Mouse (Mus musculus) liver, adult 2 months (tissue): ENCODE data around the gene Olfr943. TPM values are rescaled to one million over a fixed set of nuclear protein-coding genes. Genes with fewer than 3 reads are reported as not detected.

Source experiments
- DNase-seq: peaks from one replicate; pipeline ENCODE4 v3.0.0-alpha.2; 2011; ENCODE audit warnings: low read depth, low spot score; ENCODE audit errors: extremely low read depth
- H3K27ac ChIP-seq: fragments of 200-500 bp; replicated peaks from 2 replicates; pipeline ENCODE4 v1.5.1; 2012; ENCODE audit warnings: low read depth, mild to moderate bottlenecking, control low read depth, inconsistent platforms, low read length; ENCODE audit not compliant: insufficient read depth
- H3K27me3 ChIP-seq: fragments of 200-500 bp; 2 replicates; pipeline ENCODE4 v1.6.1; 2012; ENCODE audit warnings: mild to moderate bottlenecking, moderate library complexity, low read length, inconsistent platforms; ENCODE audit not compliant: control insufficient read depth, insufficient read depth
- H3K36me3 ChIP-seq: fragments of 200-500 bp; 2 replicates; pipeline ENCODE4 v1.6.1; 2012; ENCODE audit warnings: low read length, inconsistent platforms; ENCODE audit not compliant: control insufficient read depth, insufficient read depth
- H3K4me1 ChIP-seq: fragments of 200-500 bp; 2 replicates; pipeline ENCODE4 v1.6.1; 2011; ENCODE audit warnings: low read length; ENCODE audit not compliant: control insufficient read depth, insufficient read depth
- H3K4me3 ChIP-seq: fragments of 200-500 bp; 2 replicates; pipeline ENCODE4 v1.5.1; 2011; ENCODE audit warnings: low read depth, mild to moderate bottlenecking, control low read depth, low read length, moderate library complexity; ENCODE audit not compliant: insufficient read depth
- H3K79me2 ChIP-seq: fragments of 200-500 bp; 2 replicates; pipeline ENCODE4 v1.6.1; 2012; ENCODE audit warnings: inconsistent platforms, mild to moderate bottlenecking, low read length, moderate library complexity; ENCODE audit not compliant: control insufficient read depth, insufficient read depth
- H3K9ac ChIP-seq: fragments of 200-500 bp; 2 replicates; pipeline ENCODE4 v1.6.1; 2012; ENCODE audit warnings: low read depth, mild to moderate bottlenecking, control low read depth, inconsistent platforms, low read length
- CTCF ChIP-seq: fragments of 200-500 bp; IDR thresholded peaks from 2 replicates; pipeline ENCODE4 v1.5.1; 2011; ENCODE audit warnings: low read depth, low read length, control low read depth
- POLR2A ChIP-seq: fragments of 200-500 bp; IDR thresholded peaks from 2 replicates; pipeline ENCODE4 v1.6.1; 2011; ENCODE audit warnings: low read length, control low read depth; ENCODE audit not compliant: insufficient read depth; ENCODE audit errors: extremely low read depth
- WGBS: fragments of 180-500 bp; shearing (Covaris S2); methylation state at CpG from one replicate; pipeline ENCODE4 v1.1.7; 2018; 5-methylcytosine and 5-hydroxymethylcytosine counted together
- polyA plus RNA-seq: library from polyadenylated mRNA; depleted of rRNA; stranded (reverse); fragments of >200 nt; gene quantifications from 2 replicates; pipeline ENCODE4 v1.2.3, GENCODE M21; 2012; rRNA removed
- total RNA-seq: library from RNA; depleted of rRNA; stranded (reverse); fragments of >200 nt; gene quantifications from 2 replicates; pipeline ENCODE4 v1.2.3, GENCODE M21; 2014; rRNA removed

Gene Olfr943
- total RNA-seq, result not detected in 2 replicates
- polyA plus RNA-seq, result not detected in 2 replicates

- no peak for DNase-seq
- H3K27me3 ChIP-seq, result no peaks in the 10 kb centered on the region
- H3K79me2 ChIP-seq, result no peaks in the 10 kb centered on the region
- H3K27ac ChIP-seq, result no peak within 1 kb of the TSS
- 91% methylated on average over 5 of the region's 5 CpGs for WGBS
- no peaks in the 10 kb centered on the region for H3K36me3 ChIP-seq
- no peaks in the 10 kb centered on the region for H3K4me1 ChIP-seq
- no peak within 1 kb of the TSS for H3K4me3 ChIP-seq
- no peak for TF ChIP-seq CTCF
- TF ChIP-seq POLR2A, result no peak
- no peak within 1 kb of the TSS for H3K9ac ChIP-seq
These were observed at the start of gene Olfr943 for GRCm38 (mm10) chr9:39166004-39166403. Olfr943 (plus strand) TSS chr9:39166304.

GRCm38 (mm10) chr9:39127326-39127725 lies 38.8 kb upstream of the Olfr943 start:
- H3K27me3 ChIP-seq, result no peaks in the 10 kb centered on the region
- 66% methylated on average over 1 of the region's 1 CpGs for WGBS

GRCm38 (mm10) chr9:39127831-39128230 lies 38.3 kb upstream of the Olfr943 start, which contains the start of gene Olfr27:
Olfr27 (plus strand) TSS chr9:39128131.
- Histone ChIP-seq H3K9ac (no peak within 1 kb of the TSS), H3K4me1 (no peaks in the 10 kb centered on the region), H3K27ac (no peak within 1 kb of the TSS), H3K79me2 (no peaks in the 10 kb centered on the region), H3K36me3 (no peaks in the 10 kb centered on the region), H3K4me3 (no peak within 1 kb of the TSS), H3K27me3 (no peaks in the 10 kb centered on the region)
- TF ChIP-seq CTCF (no peak), POLR2A (no peak)
- no peak for DNase-seq

More at GRCm38 (mm10) chr9:39127326-39127725, 38.8 kb upstream of the Olfr943 start:
- Histone ChIP-seq H3K9ac (no peak overlapping the region), H3K4me3 (no peak overlapping the region), H3K4me1 (no peaks in the 10 kb centered on the region), H3K27ac (no peak overlapping the region), H3K79me2 (no peaks in the 10 kb centered on the region), H3K36me3 (no peaks in the 10 kb centered on the region)
- no peak for DNase-seq
- TF ChIP-seq CTCF (no peak), POLR2A (no peak)

GRCm38 (mm10) chr9:39152401-39152800 lies 13.7 kb upstream of the Olfr943 start:
- TF ChIP-seq CTCF (no peak), POLR2A (no peak)
- no peaks in the 10 kb centered on the region for H3K4me1 ChIP-seq
- H3K4me3 ChIP-seq, result no peak overlapping the region
- no peaks in the 10 kb centered on the region for H3K36me3 ChIP-seq
- WGBS, result 44% methylated on average over 1 of the region's 1 CpGs
- no peak overlapping the region for H3K9ac ChIP-seq
- H3K79me2 ChIP-seq, result no peaks in the 10 kb centered on the region
- no peaks in the 10 kb centered on the region for H3K27me3 ChIP-seq
- no peak overlapping the region for H3K27ac ChIP-seq
- DNase-seq, result no peak

- no peaks in the 10 kb centered on the region for H3K27me3 ChIP-seq
- DNase-seq, result no peak
- no peak within 1 kb of the TSS for H3K9ac ChIP-seq
- H3K4me3 ChIP-seq, result no peak within 1 kb of the TSS
- H3K27ac ChIP-seq, result no peak within 1 kb of the TSS
- H3K79me2 ChIP-seq, result no peaks in the 10 kb centered on the region
- TF ChIP-seq CTCF, result no peak
- no peak for TF ChIP-seq POLR2A
- H3K4me1 ChIP-seq, result no peaks in the 10 kb centered on the region
- no peaks in the 10 kb centered on the region for H3K36me3 ChIP-seq
These were observed 35.5 kb downstream of the Olfr943 start, which contains the start of gene Olfr944 for GRCm38 (mm10) chr9:39201620-39202019. Olfr944 (plus strand) TSS chr9:39201920.

Other genes starting within 250 kb of the Olfr943 start
- not detected in 2 replicates for gene Olfr930, start 236.5 kb upstream of the Olfr943 start, total RNA-seq
- not detected in 2 replicates for gene Olfr930, start 236.5 kb upstream of the Olfr943 start, polyA plus RNA-seq
- not detected in 2 replicates for gene Olfr933, start 194.0 kb upstream of the Olfr943 start, total RNA-seq
- gene Olfr933, start 194.0 kb upstream of the Olfr943 start, polyA plus RNA-seq, result not detected in 2 replicates
- not detected in 2 replicates for gene Olfr934, start 178.0 kb upstream of the Olfr943 start, total RNA-seq
- not detected in 2 replicates for gene Olfr934, start 178.0 kb upstream of the Olfr943 start, polyA plus RNA-seq
- gene Olfr935, start 166.6 kb upstream of the Olfr943 start, total RNA-seq, result not detected in 2 replicates
- not detected in 2 replicates for gene Olfr935, start 166.6 kb upstream of the Olfr943 start, polyA plus RNA-seq
- gene Olfr146, start 142.9 kb upstream of the Olfr943 start, total RNA-seq, result not detected in 2 replicates
- gene Olfr146, start 142.9 kb upstream of the Olfr943 start, polyA plus RNA-seq, result not detected in 2 replicates
- gene Olfr937, start 101.4 kb upstream of the Olfr943 start, total RNA-seq, result not detected in 2 replicates
- gene Olfr937, start 101.4 kb upstream of the Olfr943 start, polyA plus RNA-seq, result not detected in 2 replicates
- gene Olfr938, start 87.4 kb upstream of the Olfr943 start, total RNA-seq, result not detected in 2 replicates
- gene Olfr938, start 87.4 kb upstream of the Olfr943 start, polyA plus RNA-seq, result not detected in 2 replicates
- not detected in 2 replicates for gene Olfr27, start 38.2 kb upstream of the Olfr943 start, total RNA-seq
- gene Olfr27, start 38.2 kb upstream of the Olfr943 start, polyA plus RNA-seq, result not detected in 2 replicates
- gene Olfr944, start 35.6 kb downstream of the Olfr943 start, total RNA-seq, result not detected in 2 replicates
- gene Olfr944, start 35.6 kb downstream of the Olfr943 start, polyA plus RNA-seq, result not detected in 2 replicates
- gene Olfr1537, start 83.7 kb downstream of the Olfr943 start, total RNA-seq, result not detected in 2 replicates
- gene Olfr1537, start 83.7 kb downstream of the Olfr943 start, polyA plus RNA-seq, result not detected in 2 replicates
- gene Olfr945, start 110.5 kb downstream of the Olfr943 start, total RNA-seq, result not detected in 2 replicates
- gene Olfr945, start 110.5 kb downstream of the Olfr943 start, polyA plus RNA-seq, result not detected in 2 replicates
- gene Olfr948, start 159.7 kb downstream of the Olfr943 start, total RNA-seq, result not detected in 2 replicates
- not detected in 2 replicates for gene Olfr948, start 159.7 kb downstream of the Olfr943 start, polyA plus RNA-seq
- not detected in 2 replicates for gene Olfr951, start 221.1 kb downstream of the Olfr943 start, total RNA-seq
- not detected in 2 replicates for gene Olfr951, start 221.1 kb downstream of the Olfr943 start, polyA plus RNA-seq